In the genomic region with DNA sequence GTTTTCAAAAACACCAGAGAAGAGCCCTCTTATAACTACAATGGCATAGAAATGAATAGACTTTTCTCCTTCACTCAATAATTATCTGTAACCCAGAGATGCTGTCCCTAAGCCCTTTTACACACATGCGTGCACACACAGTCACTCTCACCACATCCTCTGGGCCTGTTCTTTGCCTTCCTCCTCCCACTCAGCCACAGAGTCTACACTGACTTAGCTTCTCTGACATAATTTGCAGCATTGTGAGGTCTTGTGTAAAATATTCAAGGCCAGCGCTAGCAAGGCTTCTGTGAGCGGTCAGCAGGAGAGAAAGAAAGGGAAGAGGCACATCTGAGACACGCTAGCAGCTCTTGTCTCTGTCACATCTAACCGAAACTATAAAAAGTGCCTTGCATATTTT, we compare ENCODE assay signal across 9 mouse cellular contexts. TPM values are rescaled to one million over a fixed set of nuclear protein-coding genes. Genes with fewer than 3 reads are reported as not detected.
DNase-seq lines count a peak whose midpoint lies in the region; ATAC-seq and TF ChIP-seq lines count a peak whose summit lies in the region.
"Had no signal": no experiment of that assay in that cellular context is flagged by ENCODE, and none has a peak within 500 bp of the region (broad histone marks: within the 10 kb centered on the region; RNA-seq: fewer than 3 reads in every experiment).

No protein-coding gene starts in this region.

- no peaks in the 10 kb centered on the region for H3K27me3 ChIP-seq in thymus, adult 2 months (ENCODE audit: control insufficient read depth, insufficient read depth, low read length)
- no peaks in the 10 kb centered on the region for H3K27me3 ChIP-seq in liver, embryonic 13.5 days
- H3K27me3 ChIP-seq in splenic B cell, adult 2 months (ENCODE audit: control insufficient read depth, insufficient read depth, low read length, poor library complexity, severe bottlenecking): no peaks in the 10 kb centered on the region
- no peaks in the 10 kb centered on the region for H3K27me3 ChIP-seq in heart, embryonic 11.5 days (ENCODE audit: control insufficient read depth, insufficient read depth, low read length)

- no peak overlapping the region for H3K4me3 ChIP-seq in thymus, adult 2 months (ENCODE audit: control insufficient read depth, insufficient read depth, low read length)
- no peak overlapping the region for H3K4me3 ChIP-seq in liver, embryonic 13.5 days (replicated peaks)
- no peak overlapping the region for H3K4me3 ChIP-seq in heart, embryonic 11.5 days (ENCODE audit: low read depth, low read length)

- peak overlapping the region; percentile 54 for H3K4me2 ChIP-seq in liver, embryonic 13.5 days
- no peak overlapping the region for H3K4me2 ChIP-seq in heart, embryonic 11.5 days

- H3K36me3 ChIP-seq in thymus, adult 2 months (ENCODE audit: control insufficient read depth, insufficient read depth, low read length): no peaks in the 10 kb centered on the region
- no peaks in the 10 kb centered on the region for H3K36me3 ChIP-seq in liver, embryonic 13.5 days
- H3K36me3 ChIP-seq in splenic B cell, adult 2 months (ENCODE audit: control insufficient read depth, insufficient read depth, low read length, poor library complexity, severe bottlenecking): no peaks in the 10 kb centered on the region
- no peaks in the 10 kb centered on the region for H3K36me3 ChIP-seq in heart, embryonic 11.5 days (ENCODE audit: control insufficient read depth, insufficient read depth, low read length)

- H3K27ac ChIP-seq in thymus, adult 2 months (ENCODE audit: control insufficient read depth, insufficient read depth, low read length): peak overlapping the region; percentile 8; the same call in 1 of the 2 replicates
- peak overlapping the region; percentile 99 for H3K27ac ChIP-seq in liver, embryonic 13.5 days
- H3K27ac ChIP-seq in heart, embryonic 11.5 days (ENCODE audit: low read depth, low read length): no peak overlapping the region

- peak; percentile 85 for ATAC-seq in activated CD4-positive, CD25-positive, alpha-beta regulatory T cell, adult 4 months
- ATAC-seq in liver, embryonic 13.5 days (ENCODE audit: low read depth): no peak
- no peak for ATAC-seq in heart, embryonic 11.5 days (replicated peaks; ENCODE audit: insufficient number of reproducible peaks, low FRiP score, low TSS enrichment)
- ATAC-seq: intestine, embryonic 16.5 days had no signal

- H3K4me1 ChIP-seq in thymus, adult 2 months (replicated peaks; ENCODE audit: control insufficient read depth, insufficient read depth, low read length): peaks cover 2% of the 10 kb centered on the region; the same call in 1 of the 2 replicates
- H3K4me1 ChIP-seq in liver, embryonic 13.5 days (replicated peaks): peaks cover 96% of the 10 kb centered on the region
- H3K4me1 ChIP-seq in heart, embryonic 11.5 days (ENCODE audit: control insufficient read depth, insufficient read depth, low read length): peaks cover 5% of the 10 kb centered on the region; the same call in 1 of the 2 replicates

- WGBS in thymus, adult 2 months: 25% methylated on average over 5 of the region's 5 CpGs
- 58% methylated on average over 5 of the region's 5 CpGs for whole genome bisulfite sequencing in liver, embryonic 13.5 days (ENCODE audit: insufficient replicate concordance)
- WGBS in heart, embryonic 11.5 days (ENCODE audit: insufficient replicate concordance): 83% methylated on average over 5 of the region's 5 CpGs

- peak overlapping the region; percentile 70 for H3K9ac ChIP-seq in liver, embryonic 13.5 days
- no peak overlapping the region; the same call in 1 of the 2 replicates for H3K9ac ChIP-seq in heart, embryonic 11.5 days (ENCODE audit: low read depth, low read length)

- no peak for TF ChIP-seq POLR2A in thymus, adult 2 months (IDR thresholded peaks at IDR 0.05; ENCODE audit: control insufficient read depth, extremely low read depth, insufficient read depth, low read length, poor library complexity)

- TF ChIP-seq CTCF in thymus, adult 2 months (IDR thresholded peaks at IDR 0.05; ENCODE audit: borderline replicate concordance, control insufficient read depth, extremely low read depth, insufficient read depth, low read length, poor library complexity): no peak

- DNase-seq in thymus, adult 2 months: no peak
- no peak for DNase-seq in thymus, postnatal 10 days (ENCODE audit: low spot score in 2 of 2)
- DNase-seq in liver, embryonic 13.5 days: no peak
- peak; percentile 55 for DNase-seq in splenic B cell, adult 2 months (ENCODE audit: low read depth, low spot score)
- DNase-seq in right cerebral cortex, postnatal 36 days (ENCODE audit: low spot score in 2 of 2): no peak
- DNase-seq: cerebellum, postnatal 25 days had no signal

- no peaks in the 10 kb centered on the region for H3K9me3 ChIP-seq in liver, embryonic 13.5 days (replicated peaks)
- no peaks in the 10 kb centered on the region for H3K9me3 ChIP-seq in heart, embryonic 11.5 days (replicated peaks; ENCODE audit: control insufficient read depth, low read length)

RNA-seq across cellular contexts. Expression of gene Dok1, which starts 19.8 kb away (rescaled TPM):
- 19.9 and 21.9 TPM in 2 replicates for polyA plus RNA-seq in thymus, adult 2 months (2012; rRNA removed)
- 10 to 100 TPM; 26.3 to 47.2 TPM for polyA plus RNA-seq in activated CD4-positive, CD25-positive, alpha-beta regulatory T cell, adult 4 months (2017; shearing (Covaris generic))
- 20.1 and 20.2 TPM in 2 replicates for polyA plus RNA-seq in liver, embryonic 13.5 days (2015; fragmentation: Nextera tagmentation; extraction: Ambion mirVana)
- 6.3 and 6.8 TPM in 2 replicates for polyA plus RNA-seq in heart, embryonic 11.5 days (2014; fragmentation: Nextera tagmentation; extraction: Ambion mirVana)

RNA-seq across cellular contexts. Expression of gene Loxl3, which starts 20.5 kb away (rescaled TPM):
- polyA plus RNA-seq in thymus, adult 2 months (2012; rRNA removed): 2.8 and 3.1 TPM in 2 replicates
- polyA plus RNA-seq in activated CD4-positive, CD25-positive, alpha-beta regulatory T cell, adult 4 months (2017; shearing (Covaris generic)): under 1 TPM in 1 of 2 experiments, not detected in 1; 0.26 TPM
- polyA plus RNA-seq in liver, embryonic 13.5 days (2015; fragmentation: Nextera tagmentation; extraction: Ambion mirVana): 2.1 and 2.2 TPM in 2 replicates
- polyA plus RNA-seq in heart, embryonic 11.5 days (2014; fragmentation: Nextera tagmentation; extraction: Ambion mirVana): 4.5 and 5.7 TPM in 2 replicates

RNA-seq across cellular contexts. Expression of gene Aup1, which starts 40.9 kb away (rescaled TPM):
- polyA plus RNA-seq in thymus, adult 2 months (2012; rRNA removed): 867 and 886 TPM in 2 replicates
- 100 to 1,000 TPM; 432 to 455 TPM for polyA plus RNA-seq in activated CD4-positive, CD25-positive, alpha-beta regulatory T cell, adult 4 months (2017; shearing (Covaris generic))
- 186 and 197 TPM in 2 replicates for polyA plus RNA-seq in liver, embryonic 13.5 days (2015; fragmentation: Nextera tagmentation; extraction: Ambion mirVana)
- polyA plus RNA-seq in heart, embryonic 11.5 days (2014; fragmentation: Nextera tagmentation; extraction: Ambion mirVana): 99.8 and 109 TPM in 2 replicates

RNA-seq across cellular contexts. Expression of gene Htra2, which starts 41.6 kb away (rescaled TPM):
- polyA plus RNA-seq in thymus, adult 2 months (2012; rRNA removed): 64.6 and 66.4 TPM in 2 replicates
- 10 to 100 TPM; 19.0 to 22.2 TPM for polyA plus RNA-seq in activated CD4-positive, CD25-positive, alpha-beta regulatory T cell, adult 4 months (2017; shearing (Covaris generic))
- 131 and 132 TPM in 2 replicates for polyA plus RNA-seq in liver, embryonic 13.5 days (2015; fragmentation: Nextera tagmentation; extraction: Ambion mirVana)
- 41.8 and 43.3 TPM in 2 replicates for polyA plus RNA-seq in heart, embryonic 11.5 days (2014; fragmentation: Nextera tagmentation; extraction: Ambion mirVana)

RNA-seq across cellular contexts. Expression of gene Dqx1, which starts 44.2 kb away (rescaled TPM):
- 3.6 and 4.4 TPM in 2 replicates for polyA plus RNA-seq in thymus, adult 2 months (2012; rRNA removed)
- 1 to 10 TPM; 1.5 to 1.6 TPM for polyA plus RNA-seq in activated CD4-positive, CD25-positive, alpha-beta regulatory T cell, adult 4 months (2017; shearing (Covaris generic))
- 5.3 and 5.6 TPM in 2 replicates for polyA plus RNA-seq in liver, embryonic 13.5 days (2015; fragmentation: Nextera tagmentation; extraction: Ambion mirVana)
- polyA plus RNA-seq in heart, embryonic 11.5 days (2014; fragmentation: Nextera tagmentation; extraction: Ambion mirVana): 0.24 and 0.30 TPM in 2 replicates
